Mouse (Mus musculus): ENCODE results near the gene Selenop. TPM values are rescaled to one million over a fixed set of nuclear protein-coding genes. Genes with fewer than 3 reads are reported as not detected.

Gene Selenop
- polyA plus RNA-seq, 1 experiment: 95.9 TPM

- DNase-seq (ENCODE audit: low read depth): no peak
- TF ChIP-seq CTCF (IDR thresholded peaks at IDR 0.05; ENCODE audit: borderline replicate concordance, extremely low read depth, insufficient read depth, insufficient read length): no peak
- no peak for TF ChIP-seq POLR2A (IDR thresholded peaks at IDR 0.05; ENCODE audit: borderline replicate concordance, extremely low read depth, insufficient read depth, insufficient read length, poor library complexity, severe bottlenecking)
These were observed 17.7 kb upstream of the Selenop start for GRCm38 (mm10) chr15:3250620-3251019.

GRCm38 (mm10) chr15:3251031-3251717 is 17.2 kb upstream of the Selenop start:
- DNase-seq (ENCODE audit: low read depth): no peak

GRCm38 (mm10) chr15:3251718-3252067 is 16.7 kb upstream of the Selenop start:
- DNase-seq (ENCODE audit: low read depth): no peak
- TF ChIP-seq CTCF (IDR thresholded peaks at IDR 0.05; ENCODE audit: borderline replicate concordance, extremely low read depth, insufficient read depth, insufficient read length): no peak
- no peak for TF ChIP-seq POLR2A (IDR thresholded peaks at IDR 0.05; ENCODE audit: borderline replicate concordance, extremely low read depth, insufficient read depth, insufficient read length, poor library complexity, severe bottlenecking)

More at GRCm38 (mm10) chr15:3251031-3251717, 17.2 kb upstream of the Selenop start:
- TF ChIP-seq POLR2A (IDR thresholded peaks at IDR 0.05; ENCODE audit: borderline replicate concordance, extremely low read depth, insufficient read depth, insufficient read length, poor library complexity, severe bottlenecking) (no peak), CTCF (IDR thresholded peaks at IDR 0.05; ENCODE audit: borderline replicate concordance, extremely low read depth, insufficient read depth, insufficient read length) (no peak)

- DNase-seq (ENCODE audit: low read depth): no peak
- no peak for TF ChIP-seq CTCF (IDR thresholded peaks at IDR 0.05; ENCODE audit: borderline replicate concordance, extremely low read depth, insufficient read depth, insufficient read length)
These were observed 9.3 kb upstream of the Selenop start for GRCm38 (mm10) chr15:3259025-3259424.

- no peak for DNase-seq (ENCODE audit: low read depth)
- TF ChIP-seq CTCF (IDR thresholded peaks at IDR 0.05; ENCODE audit: borderline replicate concordance, extremely low read depth, insufficient read depth, insufficient read length): no peak
- TF ChIP-seq POLR2A (IDR thresholded peaks at IDR 0.05; ENCODE audit: borderline replicate concordance, extremely low read depth, insufficient read depth, insufficient read length, poor library complexity, severe bottlenecking): no peak
These were observed 8.0 kb upstream of the Selenop start for GRCm38 (mm10) chr15:3260309-3260708.

- no peak for DNase-seq (ENCODE audit: low read depth)
- TF ChIP-seq CTCF (IDR thresholded peaks at IDR 0.05; ENCODE audit: borderline replicate concordance, extremely low read depth, insufficient read depth, insufficient read length): no peak
- TF ChIP-seq POLR2A (IDR thresholded peaks at IDR 0.05; ENCODE audit: borderline replicate concordance, extremely low read depth, insufficient read depth, insufficient read length, poor library complexity, severe bottlenecking): no peak
These were observed 5.5 kb upstream of the Selenop start for GRCm38 (mm10) chr15:3262883-3263282.

GRCm38 (mm10) chr15:3264293-3264692 is 4.1 kb upstream of the Selenop start:
- TF ChIP-seq CTCF (IDR thresholded peaks at IDR 0.05; ENCODE audit: borderline replicate concordance, extremely low read depth, insufficient read depth, insufficient read length) (no peak), POLR2A (IDR thresholded peaks at IDR 0.05; ENCODE audit: borderline replicate concordance, extremely low read depth, insufficient read depth, insufficient read length, poor library complexity, severe bottlenecking) (no peak)
- no peak for DNase-seq (ENCODE audit: low read depth)

- no peak for TF ChIP-seq CTCF (IDR thresholded peaks at IDR 0.05; ENCODE audit: borderline replicate concordance, extremely low read depth, insufficient read depth, insufficient read length)
- no peak for TF ChIP-seq POLR2A (IDR thresholded peaks at IDR 0.05; ENCODE audit: borderline replicate concordance, extremely low read depth, insufficient read depth, insufficient read length, poor library complexity, severe bottlenecking)
These were observed 3.5 kb upstream of the Selenop start for GRCm38 (mm10) chr15:3264828-3265227.

GRCm38 (mm10) chr15:3269496-3269895 is 1.1 kb downstream of the Selenop start:
- TF ChIP-seq CTCF (IDR thresholded peaks at IDR 0.05; ENCODE audit: borderline replicate concordance, extremely low read depth, insufficient read depth, insufficient read length): no peak
- TF ChIP-seq POLR2A (IDR thresholded peaks at IDR 0.05; ENCODE audit: borderline replicate concordance, extremely low read depth, insufficient read depth, insufficient read length, poor library complexity, severe bottlenecking): no peak
- DNase-seq (ENCODE audit: low read depth): no peak

More at GRCm38 (mm10) chr15:3264828-3265227, 3.5 kb upstream of the Selenop start:
- DNase-seq (ENCODE audit: low read depth): no peak

GRCm38 (mm10) chr15:3269996-3270645 is 1.8 kb downstream of the Selenop start:
- DNase-seq (ENCODE audit: low read depth): peak; percentile 20
- TF ChIP-seq POLR2A (IDR thresholded peaks at IDR 0.05; ENCODE audit: borderline replicate concordance, extremely low read depth, insufficient read depth, insufficient read length, poor library complexity, severe bottlenecking) (no peak), CTCF (IDR thresholded peaks at IDR 0.05; ENCODE audit: borderline replicate concordance, extremely low read depth, insufficient read depth, insufficient read length) (no peak)

- DNase-seq (ENCODE audit: low read depth): peak; percentile 62
- 0 out of 2 replicates have a peak, but pooled peaks have one; percentile 13 for TF ChIP-seq POLR2A (IDR thresholded peaks at IDR 0.05; ENCODE audit: borderline replicate concordance, extremely low read depth, insufficient read depth, insufficient read length, poor library complexity, severe bottlenecking)
- TF ChIP-seq CTCF (IDR thresholded peaks at IDR 0.05; ENCODE audit: borderline replicate concordance, extremely low read depth, insufficient read depth, insufficient read length): no peak
These were observed 2.3 kb downstream of the Selenop start for GRCm38 (mm10) chr15:3270646-3271077.

- no peak for DNase-seq (ENCODE audit: low read depth)
- no peak for TF ChIP-seq CTCF (IDR thresholded peaks at IDR 0.05; ENCODE audit: borderline replicate concordance, extremely low read depth, insufficient read depth, insufficient read length)
These were observed 2.9 kb downstream of the Selenop start for GRCm38 (mm10) chr15:3271216-3271615.

Measured in brain, embryonic 14.5 days (tissue).